Mouse (Mus musculus) 416B (cell line): ENCODE results near the gene Ephb4.
A peak's percentile ranks its signal among the peaks of the same experiment; 100 is the strongest.

Experiments used
- DNase-seq: peaks from one replicate; pipeline ENCODE4 v3.0.0; 2011; ENCODE audit warnings: low read depth

Gene Ephb4

GRCm38 (mm10) chr5:137373371-137373950 is 23.6 kb downstream of the Ephb4 start:
- DNase-seq: no peak

GRCm38 (mm10) chr5:137374521-137375080 is 24.7 kb downstream of the Ephb4 start:
- DNase-seq: no peak

GRCm38 (mm10) chr5:137375627-137376026 is 25.7 kb downstream of the Ephb4 start:
- no peak for DNase-seq

GRCm38 (mm10) chr5:137376198-137376597 is 26.3 kb downstream of the Ephb4 start:
- DNase-seq: no peak

- DNase-seq: no peak
Observed at GRCm38 (mm10) chr5:137376722-137377121, 26.8 kb downstream of the Ephb4 start.

GRCm38 (mm10) chr5:137377176-137377575 is 27.3 kb downstream of the Ephb4 start:
- no peak for DNase-seq

GRCm38 (mm10) chr5:137377603-137378002 is 27.7 kb downstream of the Ephb4 start:
- DNase-seq: no peak

- DNase-seq: peak; percentile 76
Observed at GRCm38 (mm10) chr5:137381152-137381551, 31.2 kb downstream of the Ephb4 start.

GRCm38 (mm10) chr5:137383441-137383840 is 33.5 kb downstream of the Ephb4 start:
- no peak for DNase-seq

- peak; percentile 5 for DNase-seq
Observed at GRCm38 (mm10) chr5:137386712-137387111, 36.8 kb downstream of the Ephb4 start.

GRCm38 (mm10) chr5:137391641-137392040 is 41.7 kb downstream of the Ephb4 start:
- no peak for DNase-seq

GRCm38 (mm10) chr5:137394456-137394855 is 44.5 kb downstream of the Ephb4 start:
- DNase-seq: no peak

GRCm38 (mm10) chr5:137404081-137404480 is 54.2 kb downstream of the Ephb4 start:
- no peak for DNase-seq

- no peak for DNase-seq
Observed at GRCm38 (mm10) chr5:137409451-137409850, 59.5 kb downstream of the Ephb4 start.

- DNase-seq: no peak
Observed at GRCm38 (mm10) chr5:137410066-137410465, 60.2 kb downstream of the Ephb4 start.

- no peak for DNase-seq
Observed at GRCm38 (mm10) chr5:137410549-137410948, 60.6 kb downstream of the Ephb4 start.

GRCm38 (mm10) chr5:137411235-137411634 is 61.3 kb downstream of the Ephb4 start:
- DNase-seq: no peak

GRCm38 (mm10) chr5:137414253-137414652 is 64.3 kb downstream of the Ephb4 start:
- no peak for DNase-seq

- DNase-seq: no peak
Observed at GRCm38 (mm10) chr5:137419105-137419504, 69.2 kb downstream of the Ephb4 start.

GRCm38 (mm10) chr5:137419841-137420240 is 69.9 kb downstream of the Ephb4 start:
- DNase-seq: no peak

- DNase-seq: peak; percentile 10
Observed at GRCm38 (mm10) chr5:137425648-137426047, 75.7 kb downstream of the Ephb4 start.
